Mouse (Mus musculus) cerebellum, adult 2 months (tissue): ENCODE data around the gene Rpl27.

Source experiments
- CTCF ChIP-seq: fragments of 200-500 bp; IDR thresholded peaks from 2 replicates; pipeline ENCODE4 v1.5.1; 2011; ENCODE audit warnings: low read depth, mild to moderate bottlenecking, control low read depth, low read length, moderate library complexity, borderline replicate concordance; ENCODE audit not compliant: insufficient read depth
- POLR2A ChIP-seq: fragments of 200-500 bp; IDR thresholded peaks from 2 replicates; pipeline ENCODE4 v1.6.1; 2011; ENCODE audit warnings: low read length, control low read depth, borderline replicate concordance; ENCODE audit not compliant: insufficient read depth

DNA sequence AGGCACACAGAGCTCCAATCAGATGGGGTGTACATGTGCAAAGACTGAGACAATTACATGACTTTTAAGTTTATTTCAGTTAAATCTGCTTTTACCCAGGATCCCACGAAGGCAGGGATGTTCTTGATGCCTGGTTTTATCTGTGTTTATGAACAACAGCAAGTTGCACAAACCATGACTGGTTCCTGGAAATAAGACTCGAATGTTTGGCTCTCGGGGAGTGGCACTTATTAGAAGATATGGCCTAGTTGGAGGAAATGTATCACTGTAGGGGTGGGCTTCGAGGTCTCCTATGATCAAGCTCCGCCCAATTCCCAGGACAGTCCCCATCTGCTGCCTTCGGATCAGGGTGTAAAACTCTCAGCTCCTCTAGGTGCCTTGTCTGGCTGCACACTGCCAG, 44.0 kb downstream of the Rpl27 start:
- no peak for TF ChIP-seq CTCF
- no peak for TF ChIP-seq POLR2A
